Mouse (Mus musculus) testis, adult 2 months (tissue): ENCODE measurements at regions not wholly inside any gene's neighbourhood (a gene's known extent, or its start where the extent isn't known, plus 50 kb on each side); places are given as distances from the start of the nearest gene placed in this dataset.

ENCODE experiments used
- CTCF ChIP-seq: fragments of 200-500 bp; IDR thresholded peaks from 2 replicates; pipeline ENCODE4 v1.5.1; 2012; ENCODE audit warnings: low read depth, mild to moderate bottlenecking, inconsistent platforms, low read length, moderate library complexity; ENCODE audit not compliant: control insufficient read depth, insufficient read depth, insufficient replicate concordance
- POLR2A ChIP-seq: fragments of 200-500 bp; IDR thresholded peaks from 2 replicates; pipeline ENCODE4 v1.6.1; 2012; ENCODE audit warnings: low read depth, mild to moderate bottlenecking, inconsistent platforms, low read length, moderate library complexity; ENCODE audit not compliant: control insufficient read depth

GRCm38 (mm10) chr11:71697017-71697416 is 52.7 kb upstream of the Wscd1 start:
- no peak for TF ChIP-seq POLR2A
- TF ChIP-seq CTCF: no peak
